Mouse (Mus musculus) heart, postnatal 10 days (tissue): ENCODE measurements around the gene Iqcd. TPM values are rescaled to one million over a fixed set of nuclear protein-coding genes. Genes with fewer than 3 reads are reported as not detected.

Experiments
- DNase-seq, 2 experiments: peaks; one replicate each; pipeline ENCODE4 v3.0.0; 2021
- intact Hi-C: fragments of 180-260 bp; cut with DNase I; formaldehyde crosslinking; loops from one replicate; pipeline ENCODE4 v1.15.1; 2025
- total RNA-seq, 2 experiments: library from RNA; stranded (reverse); gene quantifications; 2 replicates each; pipeline ENCODE4 v1.2.3; 2021

The Iqcd gene
- total RNA-seq, 2 experiments from 2014 or later, result 0.17 TPM; not detected in 1

DNA sequence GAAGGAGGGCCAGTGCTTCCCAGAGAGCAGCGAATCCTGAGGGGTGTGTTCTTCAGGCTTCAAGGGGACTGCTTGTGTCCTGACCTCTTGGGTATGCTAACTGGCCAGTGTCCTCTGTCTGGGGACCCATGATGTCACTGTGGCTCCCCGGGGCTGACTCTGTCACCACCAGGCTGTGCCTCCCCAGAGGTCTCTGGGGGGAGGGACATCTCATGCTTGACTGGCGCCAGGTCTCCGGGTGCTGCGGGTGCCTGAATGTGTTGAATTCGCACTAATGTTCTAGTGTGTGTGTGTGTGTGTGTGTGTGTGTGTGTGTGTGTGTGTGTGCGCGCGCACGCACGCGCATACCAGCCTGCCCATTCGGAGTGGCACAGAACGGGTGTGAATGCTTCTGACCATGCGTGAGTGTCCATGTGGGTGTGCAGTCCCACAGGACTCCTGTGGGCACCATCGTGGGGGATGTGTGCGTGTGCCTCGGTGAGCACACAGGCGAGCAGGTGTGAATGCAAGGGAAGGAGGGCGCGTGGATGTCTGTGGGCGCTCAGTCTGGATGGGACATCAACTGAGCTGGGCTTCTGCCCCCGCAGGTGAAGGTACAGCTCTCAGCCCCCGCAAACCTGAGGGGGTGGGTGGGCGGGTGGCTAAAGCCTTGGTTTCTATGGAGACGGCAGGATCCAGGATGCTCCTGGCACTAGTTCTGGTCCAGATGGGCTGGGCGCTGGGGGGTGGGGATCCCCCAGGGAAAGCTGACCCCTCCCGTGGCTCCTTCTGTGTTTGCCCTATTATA is 64.3 kb downstream of the Iqcd start:
- no peak for DNase-seq
- intact Hi-C loops, result no loop called here

DNA sequence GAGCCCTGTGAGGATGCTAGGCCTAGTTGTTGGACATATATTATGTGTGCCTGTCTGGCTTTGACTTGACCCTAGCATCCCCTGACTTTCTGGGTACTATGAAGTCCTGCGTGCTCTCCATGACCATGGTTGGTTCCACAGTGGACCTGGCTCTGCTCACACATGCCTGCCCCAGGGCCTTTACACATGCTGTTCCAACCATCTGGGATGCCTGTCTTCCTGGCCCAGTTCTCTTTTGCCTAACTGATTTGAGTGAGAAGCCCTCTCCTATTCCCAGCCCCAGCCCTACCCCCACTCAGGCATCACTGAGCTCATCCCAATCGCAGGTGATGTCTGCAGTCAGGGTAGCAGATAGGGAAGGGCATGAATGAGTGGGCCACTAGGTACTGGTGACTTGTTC is 65.1 kb downstream of the Iqcd start:
- intact Hi-C loops, result no loop called here
- no peak for DNase-seq

DNA sequence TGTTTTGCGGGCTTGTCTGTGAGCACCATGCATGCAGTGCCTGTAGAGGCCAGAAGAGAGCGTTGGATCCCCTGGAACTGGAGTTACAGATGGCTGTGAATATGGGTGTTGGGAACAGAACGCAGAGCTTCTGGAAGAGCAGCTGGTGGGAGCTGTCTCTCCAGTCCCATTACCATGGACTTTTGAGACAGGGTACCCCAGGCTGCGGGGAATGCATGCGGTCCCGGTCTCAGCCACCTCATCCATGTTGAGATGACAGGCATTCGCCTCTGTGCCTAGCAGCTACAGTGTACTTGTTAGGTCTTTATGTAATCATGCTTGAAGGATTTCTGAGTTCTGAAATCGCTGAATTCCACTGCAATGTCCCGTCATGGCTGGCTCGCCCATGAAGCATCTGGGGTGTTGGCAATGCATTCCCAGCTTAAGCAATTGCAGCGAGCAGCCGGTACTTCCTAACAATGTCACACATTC is 67.5 kb downstream of the Iqcd start:
- DNase-seq, result peak; percentile 27 to 55
- intact Hi-C loops, result no loop called here

Other genes with a start within 250 kb of the Iqcd start
- not detected for gene Lhx5, start 157.3 kb upstream of the Iqcd start, total RNA-seq
- 10 to 100 TPM in 1 of 2 experiments, 1 to 10 TPM in 1; 9.1 to 11.2 TPM for gene Sdsl, start 116.2 kb upstream of the Iqcd start, total RNA-seq
- not detected for gene Sds, start 112.5 kb upstream of the Iqcd start, total RNA-seq
- gene Plbd2, start 85.4 kb upstream of the Iqcd start, total RNA-seq, result 10 to 100 TPM; 45.6 to 45.8 TPM
- 10 to 100 TPM in 1 of 2 experiments, 1 to 10 TPM in 1; 8.3 to 12.6 TPM for gene Slc8b1, start 77.8 kb upstream of the Iqcd start, total RNA-seq
- gene Tpcn1, start 343 bp upstream of the Iqcd start, total RNA-seq, result 10 to 100 TPM; 33.0 to 38.7 TPM
- gene Rita1, start 23.6 kb downstream of the Iqcd start, total RNA-seq, result 10 to 100 TPM; 12.7 to 13.1 TPM
- 10 to 100 TPM; 27.1 to 28.3 TPM for gene Ddx54, start 23.7 kb downstream of the Iqcd start, total RNA-seq
- not detected for gene Cfap73, start 45.2 kb downstream of the Iqcd start, total RNA-seq
- under 1 TPM; 0.15 to 0.31 TPM for gene Rasal1, start 59.8 kb downstream of the Iqcd start, total RNA-seq
- gene Dtx1, start 122.9 kb downstream of the Iqcd start, total RNA-seq, result 1 to 10 TPM in 1 of 2 experiments, under 1 TPM in 1; 0.99 to 1.5 TPM
- under 1 TPM; 0.07 to 0.10 TPM for gene Oas2, start 160.8 kb downstream of the Iqcd start, total RNA-seq
- gene Oas3, start 188.6 kb downstream of the Iqcd start, total RNA-seq, result under 1 TPM in 1 of 2 experiments, not detected in 1; 0.12 TPM
- not detected for gene Oas1e, start 206.5 kb downstream of the Iqcd start, total RNA-seq
- under 1 TPM; 0.69 TPM for gene Oas1c, start 223.5 kb downstream of the Iqcd start, total RNA-seq